Mouse (Mus musculus) hindbrain, embryonic 11.5 days (tissue): ENCODE results near the gene Plekhm3. TPM values are rescaled to one million over a fixed set of nuclear protein-coding genes. Genes with fewer than 3 reads are reported as not detected.

Experiments
- polyA plus RNA-seq: library from polyadenylated mRNA; unstranded; fragments of >200 nt; fragmentation: Nextera tagmentation; extraction: Ambion mirVana; gene quantifications from 2 replicates; pipeline ENCODE4 v1.2.1, GENCODE M21; 2014

The Plekhm3 gene
- polyA plus RNA-seq, 1 experiment from 2014 or later: 9.6 TPM

Other genes with a start within 250 kb of the Plekhm3 start
- gene Fzd5, start 219.1 kb downstream of the Plekhm3 start, polyA plus RNA-seq: 0.33 and 0.52 TPM in 2 replicates
- 0.36 and 0.68 TPM in 2 replicates for gene Akr1cl, start 75.9 kb upstream of the Plekhm3 start, polyA plus RNA-seq
- 0.33 TPM in 1 of 2 replicates, not detected in the other for gene Cryge, start 94.3 kb upstream of the Plekhm3 start, polyA plus RNA-seq
- gene Crygd, start 106.6 kb upstream of the Plekhm3 start, polyA plus RNA-seq: not detected in 2 replicates
- not detected in 2 replicates for gene Crygc, start 116.9 kb upstream of the Plekhm3 start, polyA plus RNA-seq
- not detected in 2 replicates for gene Crygb, start 125.5 kb upstream of the Plekhm3 start, polyA plus RNA-seq
- not detected in 2 replicates for gene Cryga, start 146.5 kb upstream of the Plekhm3 start, polyA plus RNA-seq
- not detected in 2 replicates for gene Gm28845, start 162.7 kb upstream of the Plekhm3 start, polyA plus RNA-seq
- gene D630023F18Rik, start 166.4 kb upstream of the Plekhm3 start, polyA plus RNA-seq: 0.22 TPM in 1 of 2 replicates, not detected in the other
- 436 and 480 TPM in 2 replicates for gene Idh1, start 229.7 kb upstream of the Plekhm3 start, polyA plus RNA-seq
- 23.9 and 29.0 TPM in 2 replicates for gene Pikfyve, start 229.9 kb upstream of the Plekhm3 start, polyA plus RNA-seq